ENCODE assay signal across 27 mouse cellular contexts in the genomic region with DNA sequence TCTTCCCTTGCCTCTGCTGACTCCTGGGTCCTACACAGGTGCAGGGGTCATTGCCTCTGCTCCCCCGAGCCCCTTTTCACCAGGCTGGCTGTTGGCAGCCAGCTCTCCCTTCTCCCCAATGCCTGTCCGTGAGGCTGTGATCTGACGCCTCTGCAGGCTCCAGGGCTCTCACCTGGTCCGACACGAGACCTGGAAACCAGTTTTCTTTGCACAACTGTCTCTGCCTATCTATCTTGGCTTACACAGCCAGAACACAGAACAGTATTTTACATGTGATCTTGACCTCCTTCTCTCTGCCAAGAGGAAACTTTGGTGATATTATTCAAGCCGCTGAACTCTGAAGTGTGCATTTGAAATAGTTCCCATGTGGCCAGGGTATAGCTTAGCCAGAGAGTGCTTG.
DNase-seq lines count a peak whose midpoint lies in the region; ATAC-seq lines count a peak whose summit lies in the region.
"Had no signal": no experiment of that assay in that cellular context is flagged by ENCODE, and none has a peak within 500 bp of the region (broad histone marks: within the 10 kb centered on the region; RNA-seq: fewer than 3 reads in every experiment).

No protein-coding gene starts in this region.

- no peak overlapping the region for H3K27ac ChIP-seq in midbrain, embryonic 11.5 days (ENCODE audit: low read depth, low read length)
- no peak overlapping the region for H3K27ac ChIP-seq in midbrain, embryonic 14.5 days (replicated peaks; ENCODE audit: low read depth, low read length)
- H3K27ac ChIP-seq: embryonic facial prominence, embryonic 13.5 days; embryonic facial prominence, embryonic 15.5 days; forebrain, embryonic 13.5 days; forebrain, embryonic 15.5 days had no signal

- H3K4me3 ChIP-seq in midbrain, embryonic 11.5 days (ENCODE audit: low read depth, low read length): no peak overlapping the region
- no peak overlapping the region for H3K4me3 ChIP-seq in midbrain, embryonic 14.5 days (replicated peaks; ENCODE audit: low read depth, low read length)
- H3K4me3 ChIP-seq: embryonic facial prominence, embryonic 13.5 days; embryonic facial prominence, embryonic 15.5 days; erythroblast, embryonic 14.5 days; forebrain, embryonic 13.5 days; forebrain, embryonic 15.5 days had no signal

- intact Hi-C loops in heart, postnatal 36 days (cut with DNase I): no loop called here

- no peak for ATAC-seq in midbrain, embryonic 11.5 days (ENCODE audit: low FRiP score)
- ATAC-seq in midbrain, embryonic 14.5 days (ENCODE audit: low FRiP score, low TSS enrichment): no peak
- ATAC-seq: activated CD4-positive, CD25-positive, alpha-beta regulatory T cell, adult 4 months; CD4-positive, CD25-positive, alpha-beta regulatory T cell, adult 4 months; forebrain, embryonic 13.5 days; forebrain, embryonic 15.5 days; forebrain, postnatal 0 days; Patski had no signal

- H3K9ac ChIP-seq in midbrain, embryonic 11.5 days (ENCODE audit: low read length): no peak overlapping the region
- no peak overlapping the region for H3K9ac ChIP-seq in midbrain, embryonic 14.5 days (replicated peaks; ENCODE audit: low read length)
- H3K9ac ChIP-seq: embryonic facial prominence, embryonic 13.5 days; embryonic facial prominence, embryonic 15.5 days; forebrain, embryonic 13.5 days; forebrain, embryonic 15.5 days; forebrain, postnatal 0 days had no signal

- H3K27me3 ChIP-seq in midbrain, embryonic 11.5 days (ENCODE audit: control insufficient read depth, insufficient read depth, low read length): no peaks in the 10 kb centered on the region
- no peaks in the 10 kb centered on the region for H3K27me3 ChIP-seq in midbrain, embryonic 14.5 days (ENCODE audit: control insufficient read depth, insufficient read depth, low read length)
- H3K27me3 ChIP-seq: CH12.LX; embryonic facial prominence, embryonic 13.5 days; embryonic facial prominence, embryonic 15.5 days; forebrain, embryonic 13.5 days; forebrain, embryonic 15.5 days; Patski had no signal

- no peaks in the 10 kb centered on the region for H3K4me1 ChIP-seq in midbrain, embryonic 11.5 days (ENCODE audit: control insufficient read depth, insufficient read depth, low read length)
- H3K4me1 ChIP-seq in midbrain, embryonic 14.5 days (ENCODE audit: control insufficient read depth, insufficient read depth, low read length): no peaks in the 10 kb centered on the region
- H3K4me1 ChIP-seq: embryonic facial prominence, embryonic 13.5 days; embryonic facial prominence, embryonic 15.5 days had no signal

- WGBS in midbrain, embryonic 11.5 days: 91% methylated on average over 6 of the region's 6 CpGs
- WGBS in midbrain, embryonic 14.5 days: 84% methylated on average over 6 of the region's 6 CpGs

- H3K9me3 ChIP-seq in midbrain, embryonic 11.5 days (ENCODE audit: control insufficient read depth, low read length): no peaks in the 10 kb centered on the region
- H3K9me3 ChIP-seq in midbrain, embryonic 14.5 days (ENCODE audit: control insufficient read depth, low read length): no peaks in the 10 kb centered on the region
- H3K9me3 ChIP-seq: embryonic facial prominence, embryonic 13.5 days; embryonic facial prominence, embryonic 15.5 days; forebrain, embryonic 13.5 days; forebrain, embryonic 15.5 days; G1E had no signal

- no peak overlapping the region for H3K4me2 ChIP-seq in midbrain, embryonic 11.5 days
- H3K4me2 ChIP-seq in midbrain, embryonic 14.5 days (ENCODE audit: low read length): no peak overlapping the region
- H3K4me2 ChIP-seq: embryonic facial prominence, embryonic 13.5 days; embryonic facial prominence, embryonic 15.5 days; forebrain, embryonic 13.5 days; forebrain, embryonic 15.5 days had no signal

- no peaks in the 10 kb centered on the region for H3K36me3 ChIP-seq in midbrain, embryonic 11.5 days (ENCODE audit: control insufficient read depth, insufficient read depth, low read length)
- H3K36me3 ChIP-seq in midbrain, embryonic 14.5 days (ENCODE audit: control insufficient read depth, insufficient read depth, low read length): no peaks in the 10 kb centered on the region
- H3K36me3 ChIP-seq: forebrain, embryonic 15.5 days had no signal

- DNase-seq in heart, adult 11 months: peak; percentile 94
- DNase-seq in heart, postnatal 36 days: no peak
- peak; percentile 39 for DNase-seq in midbrain, embryonic 11.5 days (ENCODE audit: low spot score, missing footprints)
- DNase-seq in midbrain, embryonic 14.5 days: no peak
- DNase-seq in fat pad, adult 2 months (ENCODE audit: extremely low read depth, low read depth, low spot score): peak; percentile 33
- no peak for DNase-seq in adrenal gland, postnatal 36 days
- DNase-seq: adrenal gland, adult 8-10 months; adrenal gland, postnatal 14 days; B cell, adult 2 months; cerebellum, adult 11 months; cerebellum, adult 18-20 months; cerebellum, adult 8-10 months; cerebellum, adult 9-11 months; cerebellum, postnatal 14 days; cerebellum, postnatal 36 days; embryo, embryonic 11 days; forebrain, postnatal 0 days had no signal

Comparison
In these comparisons a context has a peak if more than half of its experiments do, and no peak if none do; other contexts are left out.
1. DNase-seq: peak in heart, adult 11 months (single experiment), midbrain, embryonic 11.5 days (single experiment) and fat pad, adult 2 months (single experiment); none in heart, postnatal 36 days (0 of 2), midbrain, embryonic 14.5 days (single experiment) and adrenal gland, postnatal 36 days (0 of 2).